In the genomic region with DNA sequence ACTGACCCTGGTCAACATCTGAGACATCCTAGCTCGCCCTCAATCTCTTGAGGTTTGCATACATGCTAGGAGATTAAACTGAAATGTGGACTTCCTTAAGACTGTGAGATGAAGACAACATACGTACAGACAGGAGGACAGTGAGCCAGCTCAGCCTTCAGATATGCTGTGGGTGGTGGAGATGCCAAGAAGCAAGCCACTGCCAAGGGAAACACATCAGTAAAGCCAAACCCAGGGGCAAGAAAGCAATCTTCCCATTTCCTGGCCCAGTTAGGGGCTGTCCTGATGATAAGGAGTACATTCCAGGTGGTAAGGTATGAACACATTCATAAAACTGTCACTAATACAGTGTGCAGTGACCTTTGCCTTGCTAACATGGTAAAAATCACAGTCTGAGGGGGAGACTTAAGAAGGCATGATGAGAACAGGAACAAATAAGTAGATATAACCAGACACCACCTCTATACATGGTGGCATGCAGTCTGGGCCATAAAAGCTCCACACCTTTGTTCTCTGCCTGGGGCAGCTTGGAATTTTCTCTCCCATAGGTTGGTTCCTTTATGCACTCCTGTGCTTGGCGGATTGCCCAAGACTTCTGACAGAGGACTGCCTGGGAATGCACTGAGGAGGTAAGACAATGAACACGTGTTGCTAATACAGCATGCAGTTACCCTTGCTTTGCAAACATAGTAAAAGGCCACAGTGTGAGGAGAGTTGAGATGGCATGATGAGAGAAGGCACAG, we compare ENCODE assay signal across 25 mouse cellular contexts. TPM values are rescaled to one million over a fixed set of nuclear protein-coding genes. Genes with fewer than 3 reads are reported as not detected.
A peak's percentile ranks its signal among the peaks of the same experiment; 100 is the strongest.
DNase-seq lines count a peak whose midpoint lies in the region; ATAC-seq and TF ChIP-seq lines count a peak whose summit lies in the region.
"Had no signal": no experiment of that assay in that cellular context is flagged by ENCODE, and none has a peak within 500 bp of the region (broad histone marks: within the 10 kb centered on the region; RNA-seq: fewer than 3 reads in every experiment).

No protein-coding gene starts in this region.

- 0 out of 2 replicates have a peak overlapping the region, but pooled peaks have one; percentile 20 for H3K27ac ChIP-seq in limb, embryonic 12.5 days
- H3K27ac ChIP-seq in limb, embryonic 10.5 days = no peak overlapping the region
- no peak overlapping the region for H3K27ac ChIP-seq in hindbrain, postnatal 0 days
- H3K27ac ChIP-seq: embryonic facial prominence, embryonic 15.5 days; forebrain, embryonic 10.5 days; hindbrain, embryonic 13.5 days; kidney, embryonic 15.5 days; midbrain, embryonic 10.5 days had no signal

- 63% methylated on average over 4 of the region's 4 CpGs for WGBS in limb, embryonic 12.5 days
- 86% methylated on average over 4 of the region's 4 CpGs for WGBS in limb, embryonic 10.5 days
- WGBS in large intestine, adult 2 months = 28% methylated on average over 4 of the region's 4 CpGs
- 73% methylated on average over 4 of the region's 4 CpGs for WGBS in hindbrain, postnatal 0 days

- ATAC-seq in limb, embryonic 12.5 days (ENCODE audit: insufficient number of reproducible peaks, insufficient read depth, low FRiP score, low TSS enrichment, low read depth) = no peak
- ATAC-seq in hindbrain, postnatal 0 days = no peak
- ATAC-seq: forebrain, embryonic 16.5 days; inflammation-experienced regulatory T-cells, adult 6 months; midbrain, embryonic 16.5 days had no signal

- no peak for TF ChIP-seq CTCF in hindbrain, postnatal 0 days (IDR thresholded peaks at IDR 0.05; ENCODE audit: low read depth)

- DNase-seq in limb, embryonic 10.5 days (ENCODE audit: low spot score) = no peak
- DNase-seq in 3134 (ENCODE audit: extremely low read depth, insufficient read length, low spot score) = peak; percentile 39
- peak; percentile 92 for DNase-seq in fat pad, adult 2 months (ENCODE audit: extremely low read depth, low read depth, low spot score)
- DNase-seq in large intestine, adult 2 months (ENCODE audit: low read depth, low spot score) = peak; percentile 77
- no peak for DNase-seq in hindbrain, postnatal 0 days (ENCODE audit: low spot score)
- no peak for DNase-seq in neural tube, embryonic 10.5 days (ENCODE audit: extremely low spot score, low spot score)
- DNase-seq: adrenal gland, postnatal 14 days; cerebellum, adult 8-10 months; cerebellum, postnatal 36 days; embryo, embryonic 11 days; gastrocnemius, postnatal 14 days; left cerebral cortex, postnatal 4 days; right cerebral cortex, adult 18-20 months had no signal

- no peak overlapping the region for H3K4me2 ChIP-seq in limb, embryonic 12.5 days
- H3K4me2 ChIP-seq in hindbrain, postnatal 0 days (ENCODE audit: low read depth, low read length) = no peak overlapping the region
- H3K4me2 ChIP-seq: embryonic facial prominence, embryonic 15.5 days; hindbrain, embryonic 13.5 days; kidney, embryonic 15.5 days had no signal

- no peaks in the 10 kb centered on the region for H3K9me3 ChIP-seq in limb, embryonic 12.5 days
- H3K9me3 ChIP-seq in limb, embryonic 10.5 days (replicated peaks) = no peaks in the 10 kb centered on the region
- no peaks in the 10 kb centered on the region for H3K9me3 ChIP-seq in hindbrain, postnatal 0 days (ENCODE audit: low read length)
- H3K9me3 ChIP-seq: embryonic facial prominence, embryonic 15.5 days; forebrain, embryonic 10.5 days; hindbrain, embryonic 13.5 days; kidney, embryonic 15.5 days; midbrain, embryonic 10.5 days had no signal

- H3K9ac ChIP-seq in limb, embryonic 12.5 days (replicated peaks) = no peak overlapping the region
- H3K9ac ChIP-seq in hindbrain, postnatal 0 days (replicated peaks; ENCODE audit: low read length) = no peak overlapping the region
- H3K9ac ChIP-seq: embryonic facial prominence, embryonic 15.5 days; hindbrain, embryonic 13.5 days; kidney, embryonic 15.5 days had no signal

- no peak overlapping the region for H3K4me3 ChIP-seq in limb, embryonic 12.5 days (replicated peaks)
- no peak overlapping the region for H3K4me3 ChIP-seq in limb, embryonic 10.5 days
- no peak overlapping the region for H3K4me3 ChIP-seq in hindbrain, postnatal 0 days (ENCODE audit: low read length)
- H3K4me3 ChIP-seq: embryonic facial prominence, embryonic 15.5 days; forebrain, embryonic 10.5 days; hindbrain, embryonic 13.5 days; kidney, embryonic 15.5 days; midbrain, embryonic 10.5 days; myocyte had no signal

- no peaks in the 10 kb centered on the region for H3K36me3 ChIP-seq in limb, embryonic 12.5 days
- no peaks in the 10 kb centered on the region for H3K36me3 ChIP-seq in limb, embryonic 10.5 days
- H3K36me3 ChIP-seq in hindbrain, postnatal 0 days (ENCODE audit: insufficient read depth, low read length) = no peaks in the 10 kb centered on the region
- H3K36me3 ChIP-seq: embryonic facial prominence, embryonic 15.5 days; forebrain, embryonic 10.5 days; hindbrain, embryonic 13.5 days; kidney, embryonic 15.5 days; midbrain, embryonic 10.5 days had no signal

- peaks cover 13% of the 10 kb centered on the region for H3K4me1 ChIP-seq in limb, embryonic 12.5 days (replicated peaks)
- 0 out of 2 replicates have a peak, but pooled peaks cover 2% of the 10 kb centered on the region for H3K4me1 ChIP-seq in limb, embryonic 10.5 days
- H3K4me1 ChIP-seq in hindbrain, postnatal 0 days (ENCODE audit: insufficient read depth, low read length) = no peaks in the 10 kb centered on the region
- H3K4me1 ChIP-seq: midbrain, embryonic 10.5 days had no signal

- peaks cover 4% of the 10 kb centered on the region; the same call in 1 of the 2 replicates for H3K27me3 ChIP-seq in limb, embryonic 12.5 days
- 0 out of 2 replicates have a peak, but pooled peaks cover 6% of the 10 kb centered on the region for H3K27me3 ChIP-seq in limb, embryonic 10.5 days (ENCODE audit: low read depth, poor library complexity, severe bottlenecking)
- H3K27me3 ChIP-seq in hindbrain, postnatal 0 days (ENCODE audit: insufficient read depth, low read length) = no peaks in the 10 kb centered on the region
- H3K27me3 ChIP-seq: embryonic facial prominence, embryonic 15.5 days; hindbrain, embryonic 13.5 days had no signal

RNA-seq across cellular contexts. Expression of a gene that starts 7.5 kb away (rescaled TPM):
- 0.46 and 0.47 TPM in 2 replicates for polyA plus RNA-seq in limb, embryonic 12.5 days (2016; fragmentation: Nextera tagmentation; extraction: Ambion mirVana)
- polyA plus RNA-seq in limb, embryonic 10.5 days (2016; fragmentation: Nextera tagmentation; extraction: Ambion mirVana) = not detected in 2 replicates
- 0.18 and 0.40 TPM in 2 replicates for polyA plus RNA-seq in large intestine, adult 2 months (2012; rRNA removed)
- 0.63 and 0.93 TPM in 2 replicates for total RNA-seq in hindbrain, postnatal 0 days (2014; rRNA removed)
- 0.94 and 1.1 TPM in 2 replicates for polyA plus RNA-seq in hindbrain, postnatal 0 days (2015; fragmentation: Nextera tagmentation; extraction: Ambion mirVana)
- total RNA-seq: adrenal gland, postnatal 14 days; liver, adult 2 months had no signal
- polyA plus RNA-seq: forebrain, embryonic 10.5 days; hindbrain, embryonic 13.5 days; inflammation-experienced regulatory T-cells, adult 6 months; midbrain, embryonic 10.5 days; neural tube, embryonic 14.5 days had no signal

RNA-seq across cellular contexts. Expression of a gene that starts 24.9 kb away (rescaled TPM):
- 196 and 199 TPM in 2 replicates for polyA plus RNA-seq in limb, embryonic 12.5 days (2016; fragmentation: Nextera tagmentation; extraction: Ambion mirVana)
- polyA plus RNA-seq in limb, embryonic 10.5 days (2016; fragmentation: Nextera tagmentation; extraction: Ambion mirVana) = 139 and 168 TPM in 2 replicates
- polyA plus RNA-seq in large intestine, adult 2 months (2012; rRNA removed) = 32.5 and 41.3 TPM in 2 replicates
- 526 and 577 TPM in 2 replicates for total RNA-seq in hindbrain, postnatal 0 days (2014; rRNA removed)
- polyA plus RNA-seq in hindbrain, postnatal 0 days (2015; fragmentation: Nextera tagmentation; extraction: Ambion mirVana) = 251 and 278 TPM in 2 replicates

Comparison
In these comparisons a context has a peak if more than half of its experiments do, and no peak if none do; other contexts are left out.
1. DNase-seq: peak in 3134 (single experiment), fat pad, adult 2 months (single experiment) and large intestine, adult 2 months (single experiment); none in limb, embryonic 10.5 days (single experiment), hindbrain, postnatal 0 days (single experiment) and neural tube, embryonic 10.5 days (single experiment).